Mouse (Mus musculus) megakaryocyte, adult 5-6 weeks (primary cell): ENCODE measurements at regions not wholly inside any gene's neighbourhood (a gene's known extent, or its start where the extent isn't known, plus 50 kb on each side); places are given as distances from the start of the nearest gene placed in this dataset.
"Not testable (repeated sequence)": the region's sequence is repeated elsewhere in the genome, so short reads cannot be mapped to it uniquely, and the experiment has no call there.

Source experiments
- ATAC-seq: 2 replicates; pipeline ENCODE4 v1.8.0; 2016; ENCODE audit warnings: mild to moderate bottlenecking, inconsistent platforms; ENCODE audit not compliant: poor library complexity, severe bottlenecking

DNA sequence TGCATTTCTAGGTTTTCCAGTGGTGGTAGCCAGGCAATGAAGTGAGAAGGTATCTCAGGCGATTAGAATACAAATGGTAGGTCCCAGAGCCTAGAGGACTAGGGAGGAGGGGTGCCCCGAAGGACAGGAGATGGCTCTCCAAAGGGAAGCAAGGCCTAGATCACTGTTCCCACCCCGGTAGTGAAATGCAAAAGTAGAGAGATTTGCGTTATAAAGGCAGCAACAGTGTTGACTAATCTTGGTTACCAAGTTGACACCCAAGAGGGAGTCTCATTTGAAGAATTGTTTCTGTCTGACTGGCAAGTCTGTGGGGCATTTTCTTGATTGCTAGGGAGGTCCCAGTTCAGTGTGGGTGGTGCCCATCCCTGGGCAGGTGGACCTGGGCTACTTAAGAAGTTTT lies 278.8 kb downstream of the Diras2 start:
- no peak for ATAC-seq

DNA sequence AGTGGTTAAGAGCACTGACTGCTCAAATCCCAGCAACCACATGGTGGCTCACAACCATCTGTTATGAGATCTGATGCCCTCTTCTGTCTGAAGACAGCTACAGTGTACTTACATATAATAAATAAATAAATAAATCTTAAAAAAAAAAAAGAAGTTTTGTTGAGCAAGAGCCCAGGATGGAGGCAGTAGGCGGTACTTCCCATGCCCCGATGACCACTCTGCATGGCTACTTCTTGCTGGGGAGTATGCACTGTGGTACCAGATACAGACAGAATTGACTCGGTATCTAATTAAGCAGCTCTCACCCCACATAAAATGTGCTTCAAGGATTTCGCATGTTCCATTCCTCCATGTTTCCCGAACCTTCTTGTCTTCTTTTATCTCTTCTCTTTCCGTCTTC lies 278.4 kb downstream of the Diras2 start:
- ATAC-seq: not testable (repeated sequence)

DNA sequence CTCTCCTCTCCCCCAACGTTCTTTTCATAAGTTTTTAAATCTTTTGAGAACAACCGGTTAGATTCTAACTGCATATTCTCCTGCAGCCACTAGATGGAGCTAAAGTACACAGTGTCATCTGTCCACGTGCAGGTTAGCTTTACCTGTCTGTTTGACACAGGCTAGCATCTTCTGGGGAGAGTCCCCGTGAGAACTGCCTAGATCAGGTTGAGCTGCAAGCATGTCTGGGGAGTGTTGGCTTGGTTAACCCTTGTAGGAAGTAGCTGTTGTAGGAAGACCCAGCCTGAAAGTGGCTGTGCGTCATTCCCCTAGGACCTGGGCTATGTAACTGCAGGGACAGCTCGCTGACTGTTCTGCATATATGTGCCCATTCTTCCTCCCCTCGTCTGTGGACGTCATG lies 277.9 kb downstream of the Diras2 start:
- peak; percentile 51; the same call in 1 of the 2 replicates for ATAC-seq

GRCm38 (mm10) chr13:52254185-52254584 lies 276.9 kb downstream of the Diras2 start:
- ATAC-seq: 0 out of 2 replicates have a peak, but pooled peaks have one; percentile 40

DNA sequence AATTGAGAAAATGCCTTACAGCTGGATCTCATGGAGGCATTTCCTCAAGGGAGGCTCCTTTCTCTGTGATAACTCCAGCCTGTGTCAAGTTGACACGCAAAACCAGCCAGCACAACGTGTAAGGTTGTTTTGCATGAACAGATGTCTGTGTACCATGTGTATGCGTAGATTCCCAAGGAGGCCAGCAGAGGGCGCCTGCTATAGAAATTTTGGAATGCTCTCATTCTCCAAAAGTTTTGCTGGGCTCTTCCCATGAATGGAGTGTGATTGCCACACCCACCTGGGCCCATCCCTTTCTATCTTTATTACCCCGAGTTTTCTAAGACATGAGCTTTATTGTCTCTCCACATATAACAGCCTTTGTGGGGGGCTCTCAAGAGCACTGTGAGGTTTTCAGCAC lies 275.4 kb downstream of the Diras2 start:
- ATAC-seq: no peak

DNA sequence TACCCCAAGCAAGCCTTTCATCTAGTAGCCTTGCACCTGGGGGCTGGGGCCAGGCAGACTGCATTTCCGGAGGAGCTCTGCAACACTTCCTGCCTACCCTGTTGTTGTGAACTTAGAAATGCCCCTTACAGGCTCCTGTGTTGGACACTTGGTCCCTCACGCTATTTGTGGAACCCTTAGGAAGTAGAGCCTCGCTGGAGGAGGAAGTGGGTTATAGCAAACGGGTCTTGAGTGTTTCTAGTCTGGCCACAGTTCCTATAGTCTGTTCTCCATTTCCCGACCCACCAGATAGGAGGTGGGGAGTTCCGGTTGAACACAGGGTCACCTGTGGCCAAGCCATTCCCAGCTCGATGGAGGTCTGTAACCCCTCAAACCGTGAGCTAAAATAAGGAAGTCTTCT lies 272.7 kb downstream of the Diras2 start:
- ATAC-seq: peak; percentile 79

GRCm38 (mm10) chr13:52262949-52263550 lies 268.0 kb downstream of the Diras2 start:
- ATAC-seq: no peak

GRCm38 (mm10) chr13:52268279-52268678 lies 262.8 kb downstream of the Diras2 start:
- ATAC-seq: peak; percentile 56

GRCm38 (mm10) chr13:52273502-52274246 lies 257.4 kb downstream of the Diras2 start:
- no peak for ATAC-seq

DNA sequence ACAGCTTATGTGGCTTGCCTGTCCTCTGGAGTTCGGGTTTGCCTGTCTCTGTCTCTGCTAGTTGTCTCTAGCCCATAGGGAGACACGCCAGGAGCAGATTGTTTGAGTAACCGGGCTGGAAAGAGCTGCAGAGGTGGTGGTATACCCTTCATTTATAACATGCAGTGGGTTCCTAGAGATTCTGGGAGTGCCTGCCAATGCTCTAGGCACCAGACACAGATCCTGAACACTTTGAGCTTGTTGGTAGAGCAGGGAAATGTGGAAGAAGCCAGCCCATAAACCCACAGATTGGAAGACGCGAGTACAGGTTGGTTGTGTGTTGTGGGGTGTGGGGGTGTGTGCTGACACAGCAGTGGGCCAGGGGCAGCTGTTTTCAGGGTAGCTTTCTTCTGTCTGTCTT lies 255.9 kb downstream of the Diras2 start:
- no peak for ATAC-seq

DNA sequence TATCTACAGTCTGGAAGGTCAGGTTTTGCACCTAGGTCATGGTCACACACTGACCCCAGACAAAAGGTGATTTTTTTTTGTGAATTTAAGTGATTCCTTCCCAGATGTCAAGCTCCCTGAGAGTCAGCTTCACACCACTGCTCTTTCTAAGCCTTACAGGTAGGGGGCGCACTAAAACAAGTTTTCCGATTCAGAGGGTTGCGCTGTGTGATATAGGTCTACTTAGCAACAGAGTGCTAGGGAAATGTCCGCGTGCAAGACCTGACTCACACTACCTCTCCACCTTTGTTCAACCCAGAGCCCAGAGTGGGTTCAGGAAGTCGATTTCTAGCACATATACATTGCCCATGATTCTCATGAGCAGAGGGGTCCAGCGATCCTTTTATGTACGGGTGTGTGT lies 255.4 kb downstream of the Diras2 start:
- peak; percentile 77 for ATAC-seq

DNA sequence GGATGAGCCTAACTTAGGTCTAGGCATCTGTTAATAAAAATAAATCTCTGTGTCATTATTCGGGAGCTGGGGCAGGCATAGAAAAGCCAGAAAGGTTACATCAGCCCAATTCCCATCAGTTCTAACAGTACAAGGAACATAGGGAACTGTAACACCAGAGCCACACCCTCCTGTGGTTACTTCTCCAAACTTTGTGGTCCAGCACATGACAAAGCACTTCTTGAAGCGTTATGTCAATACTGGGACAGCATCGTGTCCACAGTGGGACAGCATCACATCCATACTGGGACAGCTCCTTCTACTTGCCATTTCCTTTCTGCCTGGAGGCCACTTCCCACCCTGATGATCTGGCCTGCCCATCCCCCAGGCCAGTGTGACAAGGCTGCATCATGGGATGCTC lies 253.9 kb downstream of the Diras2 start:
- ATAC-seq: peak; percentile 88

GRCm38 (mm10) chr13:52278831-52279230 lies 252.2 kb downstream of the Diras2 start:
- ATAC-seq: no peak

GRCm38 (mm10) chr13:52279281-52279969 lies 251.7 kb downstream of the Diras2 start:
- no peak for ATAC-seq

- ATAC-seq: no peak
These were observed 251.1 kb downstream of the Diras2 start for GRCm38 (mm10) chr13:52279970-52280348.

DNA sequence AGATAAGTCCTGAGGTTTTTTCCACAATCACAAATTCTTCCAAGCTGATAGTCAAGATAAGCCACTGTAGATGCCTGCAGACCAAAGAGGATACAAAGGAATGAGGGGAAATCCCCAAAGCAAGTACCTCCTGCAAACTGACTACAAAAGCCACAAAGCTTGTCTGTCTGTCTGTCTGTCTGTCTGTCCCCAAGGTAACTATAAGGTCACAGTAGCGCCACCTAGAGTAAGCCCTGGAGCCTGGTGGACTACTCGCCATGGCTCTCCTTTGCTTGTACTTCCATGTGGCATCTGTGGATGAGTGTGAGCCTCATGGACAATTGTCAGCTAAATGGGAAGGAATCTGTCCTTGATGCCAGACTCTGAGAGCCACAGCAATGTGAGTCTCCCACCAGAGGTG lies 249.8 kb downstream of the Diras2 start:
- ATAC-seq: no peak

DNA sequence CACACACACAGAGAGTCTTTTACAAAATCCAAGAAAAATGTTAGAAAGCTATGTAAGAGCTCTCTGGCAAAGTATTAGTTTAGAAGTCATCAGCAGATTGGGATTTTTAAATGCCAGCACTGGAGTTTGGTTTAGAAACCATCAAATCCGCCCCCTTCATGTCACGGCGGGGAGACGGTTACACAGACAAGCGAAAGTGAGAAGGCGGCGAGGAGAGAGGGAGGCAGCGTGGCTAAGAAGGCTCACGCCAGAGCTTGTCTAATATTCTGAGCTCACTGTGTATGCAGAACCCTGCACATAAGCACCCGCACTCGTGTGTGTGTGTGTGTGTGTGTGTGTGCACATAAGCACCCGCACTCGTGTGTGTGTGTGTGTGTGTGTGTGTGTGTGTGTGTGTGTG lies 248.6 kb downstream of the Diras2 start:
- no peak for ATAC-seq

- ATAC-seq: peak; percentile 82
These were observed 247.6 kb downstream of the Diras2 start for GRCm38 (mm10) chr13:52283456-52283855.

DNA sequence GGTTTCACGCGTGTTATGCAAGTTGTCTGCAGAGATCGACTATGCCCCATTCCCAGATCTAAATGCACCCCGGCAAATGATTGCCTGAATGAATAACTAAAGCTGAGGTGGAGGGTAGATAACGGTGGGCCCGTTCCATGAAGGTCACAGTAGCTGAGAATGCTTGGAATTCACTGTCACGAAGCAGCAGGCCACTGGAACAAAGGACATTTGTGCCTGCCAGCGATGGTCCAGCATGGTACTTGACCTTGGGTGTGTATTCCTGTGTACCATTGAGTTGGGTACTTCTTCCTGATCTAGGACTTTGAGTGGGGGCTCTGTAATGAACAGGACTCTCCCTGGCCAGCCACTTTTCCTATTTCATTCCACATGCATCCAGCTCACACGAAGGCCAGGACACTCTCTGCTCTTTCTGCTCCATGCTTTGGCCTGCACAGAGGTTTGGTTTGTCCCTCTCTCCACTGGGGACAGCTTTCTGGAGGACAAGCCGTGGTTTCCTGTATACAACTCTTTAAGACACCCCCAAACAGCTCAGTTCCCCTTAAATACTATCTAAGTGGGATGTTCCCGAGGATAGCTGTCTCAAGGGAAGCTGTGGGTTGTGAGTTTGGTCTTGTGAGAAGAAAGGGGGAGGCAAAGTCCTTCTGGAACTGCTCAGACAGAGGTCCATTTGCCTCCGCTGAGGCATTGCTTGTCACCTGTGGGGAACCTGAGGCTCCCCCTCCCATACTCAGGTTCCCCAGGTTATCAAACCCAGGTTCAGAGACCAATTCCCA lies 246.9 kb downstream of the Diras2 start:
- no peak for ATAC-seq

- no peak for ATAC-seq
These were observed 242.7 kb downstream of the Diras2 start for GRCm38 (mm10) chr13:52288400-52288799.

DNA sequence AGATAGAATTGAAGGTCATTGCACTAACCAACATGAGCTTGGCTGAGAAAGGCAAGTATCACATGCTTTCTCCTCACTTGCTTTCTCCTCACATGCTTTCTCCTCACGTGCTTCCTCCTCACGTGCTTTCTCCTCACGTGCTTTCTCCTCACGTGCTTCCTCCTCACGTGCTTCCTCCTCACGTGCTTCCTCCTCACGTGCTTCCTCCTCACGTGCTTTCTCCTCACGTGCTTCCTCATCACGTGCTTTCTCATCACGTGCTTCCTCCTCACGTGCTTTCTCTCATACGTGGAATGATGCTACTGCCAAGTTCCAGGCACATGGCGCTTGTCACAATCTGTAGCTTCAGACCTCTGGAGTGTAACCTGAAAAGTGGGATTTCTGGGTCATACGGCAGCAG lies 235.2 kb downstream of the Diras2 start:
- no peak for ATAC-seq
